Mouse (Mus musculus): ENCODE measurements at regions not wholly inside any gene's neighbourhood (a gene's known extent, or its start where the extent isn't known, plus 50 kb on each side); places are given as distances from the start of the nearest gene placed in this dataset.
"Not testable (repeated sequence)": the region's sequence is repeated elsewhere in the genome, so short reads cannot be mapped to it uniquely, and the experiment has no call there.

GRCm38 (mm10) chr7:111969198-111969887 lies 54.0 kb upstream of the Usp47 start:
- peak; percentile 23 to 65 for DNase-seq (ENCODE audit: low spot score in 2 of 2)

GRCm38 (mm10) chr7:111968261-111968660 lies 55.0 kb upstream of the Usp47 start:
- no peak for DNase-seq (ENCODE audit: low spot score in 2 of 2)

DNA sequence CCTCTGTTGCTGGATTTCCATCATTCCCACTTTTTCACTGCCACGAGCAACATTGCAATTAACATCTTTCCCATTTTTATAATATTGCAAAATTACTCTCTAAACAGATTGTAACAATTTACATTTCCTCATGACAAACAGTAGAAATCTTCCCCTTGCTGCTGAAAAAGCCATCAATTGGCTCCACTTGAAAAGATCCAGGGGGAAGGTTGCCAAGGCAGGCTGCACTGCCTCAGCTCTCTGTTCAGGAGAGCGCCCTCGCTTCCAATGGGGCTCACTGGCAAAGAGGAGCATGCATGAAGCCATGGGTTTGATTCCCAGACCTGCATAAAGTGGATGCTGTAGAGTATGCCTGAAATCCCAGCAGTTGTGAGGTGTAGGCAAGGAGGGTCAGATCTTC lies 56.6 kb upstream of the Usp47 start:
- DNase-seq (ENCODE audit: low spot score in 2 of 2) = no peak

DNA sequence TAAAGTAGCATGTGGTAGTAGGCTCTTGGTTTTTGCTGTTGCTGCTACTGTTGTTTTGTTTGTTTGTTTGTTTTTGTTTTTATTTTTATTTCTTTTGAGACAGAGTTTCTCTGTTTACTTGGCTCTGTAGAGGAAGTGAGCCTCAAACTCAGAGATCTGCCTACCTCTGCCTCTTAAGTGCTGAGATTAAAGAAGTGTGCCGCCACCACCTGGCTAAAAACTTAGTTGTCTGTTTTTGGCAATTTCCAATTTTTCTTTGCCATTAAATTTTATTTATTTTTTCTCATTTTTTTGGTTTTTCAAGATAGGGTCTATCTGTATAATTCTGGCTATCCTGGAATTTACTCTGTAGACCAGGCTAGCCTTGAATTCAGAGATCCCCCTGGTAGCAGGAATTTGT lies 59.3 kb upstream of the Usp47 start:
- DNase-seq (ENCODE audit: low spot score in 2 of 2) = no peak

GRCm38 (mm10) chr7:111959977-111960376 lies 63.3 kb upstream of the Usp47 start:
- no peak for DNase-seq (ENCODE audit: low spot score in 2 of 2)

GRCm38 (mm10) chr7:111956671-111957070 lies 66.6 kb upstream of the Usp47 start:
- no peak for DNase-seq (ENCODE audit: low spot score in 2 of 2)

- no peak for DNase-seq (ENCODE audit: low spot score in 2 of 2)
Measured at GRCm38 (mm10) chr7:111939631-111940030, 83.7 kb upstream of the Usp47 start.

DNA sequence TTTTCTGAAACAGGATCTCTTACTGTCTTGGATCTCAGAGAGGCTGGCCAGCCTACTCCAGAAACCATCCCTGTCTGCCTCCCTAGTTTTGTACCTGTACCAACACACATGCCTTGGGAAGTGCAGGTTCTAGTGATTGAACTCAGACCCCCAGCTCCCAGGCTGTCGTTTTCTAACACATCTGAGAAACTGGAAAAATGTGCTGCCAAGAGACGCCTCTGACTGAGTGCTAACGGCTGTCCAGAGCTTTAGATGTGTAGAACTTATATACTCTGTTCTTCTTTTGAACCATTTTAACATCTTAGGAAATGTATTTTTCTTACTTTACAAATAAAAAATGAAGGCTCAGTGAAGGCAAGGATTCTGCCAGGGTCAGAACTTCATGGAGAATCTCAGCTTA lies 85.8 kb upstream of the Usp47 start:
- DNase-seq (ENCODE audit: low spot score in 2 of 2) = no peak

GRCm38 (mm10) chr7:111937102-111937501 lies 86.2 kb upstream of the Usp47 start:
- no peak for DNase-seq (ENCODE audit: low spot score in 2 of 2)

DNA sequence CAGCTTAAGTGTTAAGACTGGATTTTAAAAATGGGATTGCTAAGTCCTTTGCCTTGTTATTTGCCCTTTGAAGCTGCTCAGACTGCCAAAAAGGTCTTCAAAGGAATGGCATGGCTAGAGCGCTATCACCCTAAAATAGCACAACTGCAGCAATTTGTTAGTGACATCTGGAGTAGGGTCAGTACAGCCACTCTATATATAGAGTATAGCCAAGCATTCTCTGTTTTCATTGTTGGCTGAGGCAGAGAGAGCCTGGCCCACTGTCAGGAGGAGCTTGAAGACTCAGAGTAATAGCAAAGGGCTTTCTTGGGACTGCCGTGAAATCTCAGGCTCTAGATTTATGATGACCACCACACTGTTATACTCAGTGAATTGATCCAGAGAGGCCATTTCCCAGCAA lies 90.6 kb upstream of the Usp47 start:
- DNase-seq (ENCODE audit: low spot score in 2 of 2) = no peak

DNA sequence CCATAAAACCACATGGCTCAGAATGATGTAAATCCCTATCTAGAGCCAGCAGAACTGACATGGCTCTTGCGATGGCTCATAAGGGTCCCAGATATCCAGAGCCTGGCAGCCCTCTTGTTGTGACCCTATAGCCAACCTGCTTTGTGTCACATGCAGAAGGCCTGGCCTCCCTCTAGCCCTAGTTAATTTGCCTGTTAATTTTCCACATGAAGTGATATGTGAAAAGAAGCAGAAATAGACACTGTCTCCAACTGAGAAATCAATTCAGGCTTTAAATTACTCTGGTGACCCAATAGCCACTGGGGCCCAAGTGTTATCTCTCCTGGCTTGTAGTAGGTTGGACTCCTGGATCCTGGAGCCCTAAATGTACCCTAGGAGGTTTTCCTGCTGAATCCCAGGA lies 103.3 kb upstream of the Usp47 start:
- peak in 1 of 2 experiments; percentile 24 for DNase-seq (ENCODE audit: low spot score in 2 of 2)

- DNase-seq (ENCODE audit: low spot score in 2 of 2) = no peak
Measured at GRCm38 (mm10) chr7:111903741-111904231, 119.5 kb upstream of the Usp47 start.

DNA sequence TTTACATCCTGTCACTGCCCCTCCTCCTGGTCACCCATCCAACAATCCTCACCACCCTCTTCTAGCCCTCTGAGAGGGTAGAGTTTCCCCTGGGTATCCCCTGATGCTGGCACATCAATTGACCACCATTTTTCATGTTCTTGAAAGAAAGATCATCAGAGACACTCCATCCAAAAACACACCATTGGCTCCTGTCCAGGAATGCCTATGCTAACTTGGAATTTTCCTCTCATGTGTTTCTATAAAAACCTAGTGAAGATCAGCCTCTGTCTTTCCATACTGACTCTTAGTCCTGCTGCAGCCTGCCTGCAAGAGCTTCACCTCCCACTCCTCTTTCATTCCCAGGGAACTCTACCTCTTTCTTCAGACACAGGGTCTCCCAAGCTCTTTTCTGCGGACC lies 117.2 kb upstream of the Galnt18 start:
- DNase-seq (ENCODE audit: low spot score in 2 of 2) = no peak

DNA sequence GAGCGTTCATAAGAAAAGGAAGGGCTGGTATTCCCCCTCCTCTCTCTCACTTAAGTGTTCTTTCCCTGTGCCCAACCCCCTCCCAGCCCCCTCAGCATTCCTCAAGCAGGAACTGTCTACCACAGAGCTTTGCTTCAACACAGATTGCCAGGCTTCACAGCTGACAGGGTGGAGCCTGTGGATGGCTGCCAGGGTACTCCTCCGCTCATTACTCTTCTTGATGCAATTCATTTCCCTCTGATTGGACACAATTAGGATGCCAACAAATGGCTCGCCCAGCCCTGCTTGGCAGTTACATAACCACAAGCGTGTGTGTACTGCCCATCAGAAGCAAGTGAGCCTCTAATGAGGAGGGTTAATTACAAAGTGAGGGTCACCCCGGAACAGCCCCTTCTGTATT lies 116.5 kb upstream of the Galnt18 start:
- no peak for DNase-seq (ENCODE audit: low spot score in 2 of 2)

DNA sequence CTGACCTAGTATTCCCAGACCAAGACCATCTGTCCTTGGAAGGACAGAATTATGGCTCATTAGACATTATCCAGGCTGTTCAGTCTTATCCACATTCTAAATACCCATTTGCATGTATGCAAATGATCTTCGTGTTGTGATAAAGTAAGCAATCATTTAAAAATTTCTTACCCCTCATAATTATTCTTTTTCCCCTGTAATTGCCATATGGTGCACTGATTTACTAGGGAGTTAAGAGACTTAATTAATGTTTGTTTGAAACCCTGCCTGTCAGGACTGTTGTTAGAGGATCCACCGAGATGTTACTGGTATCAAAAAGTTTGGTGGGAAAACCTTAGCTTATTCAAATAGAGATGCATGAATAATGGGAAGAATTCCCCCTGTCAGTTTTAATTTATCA lies 103.2 kb upstream of the Galnt18 start:
- no peak for DNase-seq (ENCODE audit: low spot score in 2 of 2)

- DNase-seq (ENCODE audit: low spot score in 2 of 2) = no peak
Measured at GRCm38 (mm10) chr7:111880067-111880675, 100.4 kb upstream of the Galnt18 start.

DNA sequence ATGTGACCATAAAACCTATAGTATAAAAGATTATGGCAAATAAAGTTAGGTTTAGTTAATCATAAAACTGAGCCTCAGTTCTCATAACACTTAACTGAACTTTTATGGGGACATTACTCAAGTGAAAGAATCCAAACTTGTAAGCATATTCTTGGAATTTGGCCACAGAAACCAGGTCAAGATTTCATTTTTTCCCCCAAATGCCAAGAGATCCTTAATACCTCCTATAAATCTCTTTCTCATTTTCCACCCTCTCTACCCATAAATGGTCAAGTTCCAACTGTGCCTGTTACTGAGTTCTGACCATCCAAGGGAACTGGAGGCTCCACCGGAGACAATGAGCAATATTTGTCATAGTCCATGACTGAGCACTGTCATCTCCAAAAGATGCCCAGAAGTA lies 97.8 kb upstream of the Galnt18 start:
- DNase-seq (ENCODE audit: low spot score in 2 of 2) = no peak

GRCm38 (mm10) chr7:111875949-111876348 lies 96.2 kb upstream of the Galnt18 start:
- no peak for DNase-seq (ENCODE audit: low spot score in 2 of 2)

GRCm38 (mm10) chr7:111869337-111869736 lies 89.6 kb upstream of the Galnt18 start:
- peak in 1 of 2 experiments; percentile 15 for DNase-seq (ENCODE audit: low spot score in 2 of 2)

GRCm38 (mm10) chr7:111863035-111863434 lies 83.3 kb upstream of the Galnt18 start:
- DNase-seq (ENCODE audit: low spot score in 2 of 2) = no peak

GRCm38 (mm10) chr7:111858291-111858690 lies 78.5 kb upstream of the Galnt18 start:
- not testable (repeated sequence) for DNase-seq (ENCODE audit: low spot score in 2 of 2)

- DNase-seq (ENCODE audit: low spot score in 2 of 2) = no peak
Measured at GRCm38 (mm10) chr7:111856977-111857376, 77.2 kb upstream of the Galnt18 start.

- no peak for DNase-seq (ENCODE audit: low spot score in 2 of 2)
Measured at GRCm38 (mm10) chr7:111855309-111855708, 75.5 kb upstream of the Galnt18 start.

- DNase-seq (ENCODE audit: low spot score in 2 of 2) = no peak
Measured at GRCm38 (mm10) chr7:111846417-111846816, 66.6 kb upstream of the Galnt18 start.
